Mouse (Mus musculus) T-cell, adult 2 months (primary cell): ENCODE measurements around the gene Afg1l.

Source experiments
- DNase-seq: peaks from one replicate; pipeline ENCODE4 v3.0.0; 2022; ENCODE audit warnings: low spot score

Gene Afg1l

GRCm38 (mm10) chr10:42478341-42478720, at the start of gene Afg1l:
Afg1l (minus strand) TSS chr10:42478565.
- DNase-seq, result peak; percentile 94

- DNase-seq, result no peak
Measured at GRCm38 (mm10) chr10:42525682-42526081, 47.3 kb upstream of the Afg1l start.

- DNase-seq, result no peak
Measured at GRCm38 (mm10) chr10:42523556-42524162, 45.3 kb upstream of the Afg1l start.

DNA sequence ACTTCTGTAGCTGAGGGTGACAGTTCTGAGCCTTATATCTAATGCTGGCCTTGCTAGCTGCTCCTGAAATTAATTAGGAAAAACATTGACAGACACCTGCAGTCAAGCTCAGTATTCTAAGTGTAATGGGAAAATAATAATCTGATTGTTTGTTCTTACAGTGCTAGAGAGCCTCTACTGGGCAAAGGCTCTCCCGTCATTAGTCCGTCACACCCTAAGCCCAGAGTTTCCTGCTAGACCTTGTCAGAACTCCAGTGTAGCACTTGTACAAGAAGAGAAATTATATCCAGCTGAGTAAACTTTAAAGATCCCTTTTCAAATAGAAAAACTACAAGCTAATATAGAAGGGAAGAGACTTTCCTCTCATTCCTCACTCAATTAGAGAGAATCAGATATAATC, 44.5 kb upstream of the Afg1l start:
- no peak for DNase-seq

- DNase-seq, result no peak
Measured at GRCm38 (mm10) chr10:42521315-42521981, 43.1 kb upstream of the Afg1l start.

GRCm38 (mm10) chr10:42518363-42518762, 40.0 kb upstream of the Afg1l start:
- DNase-seq, result peak; percentile 19

DNA sequence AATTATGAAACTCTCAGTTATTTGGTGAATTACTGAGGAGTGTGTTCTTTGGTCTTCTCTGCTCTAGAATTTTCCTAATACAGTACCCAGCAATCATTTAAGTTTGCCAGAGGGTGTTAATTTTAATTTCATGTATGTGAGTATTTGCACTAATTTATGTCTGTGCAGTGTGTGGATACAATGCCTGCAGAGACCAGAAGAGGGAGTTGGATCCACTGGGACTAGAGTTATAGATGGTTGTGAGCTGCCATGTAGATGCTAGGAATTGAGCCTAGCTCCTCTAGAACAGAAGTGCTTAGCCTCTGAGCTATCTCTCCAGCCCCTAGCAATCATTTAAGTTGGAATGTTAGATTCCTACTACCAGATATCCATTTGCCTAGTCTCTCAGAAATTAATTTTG, 35.8 kb upstream of the Afg1l start:
- DNase-seq, result no peak

- no peak for DNase-seq
Measured at GRCm38 (mm10) chr10:42511184-42512135, 33.1 kb upstream of the Afg1l start.

- no peak for DNase-seq
Measured at GRCm38 (mm10) chr10:42510141-42510540, 31.8 kb upstream of the Afg1l start.

GRCm38 (mm10) chr10:42504096-42504710, 25.8 kb upstream of the Afg1l start:
- no peak for DNase-seq

- peak; percentile 67 for DNase-seq
Measured at GRCm38 (mm10) chr10:42502349-42503111, 24.2 kb upstream of the Afg1l start.

GRCm38 (mm10) chr10:42501775-42502348, 23.5 kb upstream of the Afg1l start, which contains the start of gene Snx3:
Snx3 (plus strand) TSS chr10:42502030.
- DNase-seq, result peak; percentile 98

DNA sequence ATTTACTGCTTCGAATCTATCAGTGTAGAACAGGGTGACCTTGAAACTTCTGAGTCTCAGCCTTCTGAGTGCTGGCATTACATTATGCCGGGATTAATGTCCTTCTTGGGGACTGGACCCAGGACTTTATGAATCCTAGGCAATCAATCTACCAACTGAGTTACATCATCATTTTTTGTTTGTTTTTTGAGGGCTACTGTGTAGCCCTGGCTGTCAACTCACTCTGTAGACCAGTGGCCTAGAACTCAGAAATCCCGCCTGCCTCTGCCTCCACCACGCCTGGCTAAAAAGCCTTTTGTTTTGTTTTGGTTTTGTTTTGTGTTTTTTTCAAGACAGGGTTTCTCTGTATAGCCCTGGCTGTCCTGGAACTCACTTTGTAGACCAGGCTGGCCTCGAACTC, 22.8 kb upstream of the Afg1l start:
- no peak for DNase-seq

DNA sequence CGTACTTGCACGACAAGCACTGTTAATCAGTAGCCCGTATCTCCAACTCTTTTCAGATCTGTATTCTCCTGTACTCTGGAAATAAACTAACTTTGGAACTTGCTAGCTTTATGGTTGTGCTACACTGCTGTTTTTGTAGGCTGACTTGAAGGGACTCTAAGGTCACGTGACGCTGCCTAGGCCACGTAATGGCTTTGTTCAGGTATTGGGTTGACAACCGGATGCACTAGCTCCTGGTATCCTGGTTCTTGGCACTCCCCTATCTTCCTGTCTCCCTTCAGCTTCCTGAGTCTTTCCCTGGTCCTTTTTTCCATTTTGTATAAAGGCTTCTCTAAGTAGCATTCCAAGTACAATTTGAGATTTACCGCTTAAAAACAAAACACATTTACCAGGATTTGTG, 22.2 kb upstream of the Afg1l start:
- no peak for DNase-seq

- no peak for DNase-seq
Measured at GRCm38 (mm10) chr10:42493000-42493399, 14.6 kb upstream of the Afg1l start.

GRCm38 (mm10) chr10:42492027-42492771, 13.8 kb upstream of the Afg1l start:
- no peak for DNase-seq

- no peak for DNase-seq
Measured at GRCm38 (mm10) chr10:42491158-42491557, 12.8 kb upstream of the Afg1l start.

- DNase-seq, result no peak
Measured at GRCm38 (mm10) chr10:42488606-42489296, 10.4 kb upstream of the Afg1l start.

GRCm38 (mm10) chr10:42480719-42481118, 2.4 kb upstream of the Afg1l start:
- no peak for DNase-seq
